Mouse (Mus musculus): ENCODE results near the gene Wwox. TPM values are rescaled to one million over a fixed set of nuclear protein-coding genes. Genes with fewer than 3 reads are reported as not detected.

Gene Wwox
- polyA plus RNA-seq, 1 experiment from 2014 or later: 10.6 TPM

DNA sequence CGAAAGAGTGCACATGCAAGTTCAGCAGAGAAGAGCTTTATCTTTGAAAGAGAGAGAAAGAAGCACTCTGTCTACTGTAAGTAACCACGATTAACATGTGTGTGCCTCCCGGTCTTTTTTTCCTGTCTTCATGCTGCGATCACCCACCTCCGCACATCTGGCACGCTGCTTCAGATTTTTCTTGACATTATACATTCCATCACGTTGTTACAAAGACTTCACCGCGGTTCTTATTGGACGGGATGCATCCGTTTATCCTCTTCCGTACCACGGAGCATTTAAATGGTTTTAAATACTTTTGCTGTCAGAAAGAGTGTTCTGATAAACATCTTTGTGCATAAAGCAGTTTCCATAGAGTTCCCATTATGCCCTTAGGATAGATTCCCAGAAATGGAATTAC is 816.1 kb downstream of the Wwox start:
- H3K36me3 ChIP-seq: no peaks in the 10 kb centered on the region
- H3K4me3 ChIP-seq: no peak overlapping the region
- no peaks in the 10 kb centered on the region for H3K9me3 ChIP-seq (replicated peaks)
- no peak overlapping the region for H3K27ac ChIP-seq (replicated peaks)
- WGBS: 94% methylated on average over 13 of the region's 13 CpGs
- no peak for DNase-seq (ENCODE audit: low spot score)
- peaks cover 6% of the 10 kb centered on the region; the same call in 1 of the 2 replicates for H3K27me3 ChIP-seq (ENCODE audit: low read depth, poor library complexity, severe bottlenecking)
- H3K4me1 ChIP-seq: peaks cover 8% of the 10 kb centered on the region

DNA sequence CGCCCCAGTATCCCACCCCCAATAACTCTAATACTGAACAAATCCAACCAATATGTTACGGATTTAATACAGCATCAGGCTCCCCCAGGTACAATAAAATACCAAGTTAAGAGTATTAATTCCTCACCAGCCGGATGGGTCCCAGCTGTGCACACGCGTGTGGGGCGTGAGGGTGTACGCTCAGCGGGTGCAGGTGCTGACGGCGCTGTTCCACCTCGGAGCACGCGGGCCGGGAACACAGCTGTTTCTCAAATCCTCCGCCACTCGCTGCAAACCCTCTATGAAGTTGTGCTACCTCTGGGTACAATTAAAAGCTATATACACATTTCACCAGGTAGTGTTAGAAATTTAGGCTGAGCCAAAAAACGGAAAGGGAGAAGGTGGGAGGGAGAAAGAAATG is 818.0 kb downstream of the Wwox start:
- WGBS: 96% methylated on average over 17 of the region's 17 CpGs
- peaks cover 8% of the 10 kb centered on the region for H3K4me1 ChIP-seq
- no peak for DNase-seq (ENCODE audit: low spot score)
- no peak overlapping the region for H3K4me3 ChIP-seq
- no peaks in the 10 kb centered on the region for H3K36me3 ChIP-seq
- H3K27ac ChIP-seq (replicated peaks): no peak overlapping the region
- H3K27me3 ChIP-seq (ENCODE audit: low read depth, poor library complexity, severe bottlenecking): no peaks in the 10 kb centered on the region
- no peaks in the 10 kb centered on the region for H3K9me3 ChIP-seq (replicated peaks)

DNA sequence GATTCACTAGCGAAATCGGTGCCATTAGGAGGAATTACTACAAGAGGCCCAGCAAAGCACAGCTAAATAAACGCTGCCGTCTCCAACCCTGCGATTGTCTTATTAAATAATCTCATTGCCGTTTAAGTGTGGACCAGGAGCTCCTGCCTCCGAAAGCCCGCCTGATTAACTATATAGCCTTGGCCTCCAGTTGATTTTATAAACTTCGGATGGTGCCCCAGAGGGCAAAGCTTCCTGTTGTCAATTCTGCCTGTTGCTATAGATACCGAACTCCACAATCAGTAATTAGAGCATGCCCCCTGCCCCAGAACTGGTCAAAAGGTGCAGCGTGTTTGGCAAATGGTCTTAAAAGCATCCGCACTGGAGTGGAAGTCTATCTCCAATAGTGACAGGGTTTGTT is 820.4 kb downstream of the Wwox start:
- Histone ChIP-seq H3K4me3 (no peak overlapping the region), H3K36me3 (no peaks in the 10 kb centered on the region), H3K4me1 (peaks cover 8% of the 10 kb centered on the region), H3K9me3 (replicated peaks) (no peaks in the 10 kb centered on the region; the same call in 1 of the 2 replicates), H3K27ac (replicated peaks) (no peak overlapping the region), H3K27me3 (ENCODE audit: low read depth, poor library complexity, severe bottlenecking) (no peaks in the 10 kb centered on the region)
- WGBS: 59% methylated on average over 12 of the region's 12 CpGs
- no peak for DNase-seq (ENCODE audit: low spot score)

DNA sequence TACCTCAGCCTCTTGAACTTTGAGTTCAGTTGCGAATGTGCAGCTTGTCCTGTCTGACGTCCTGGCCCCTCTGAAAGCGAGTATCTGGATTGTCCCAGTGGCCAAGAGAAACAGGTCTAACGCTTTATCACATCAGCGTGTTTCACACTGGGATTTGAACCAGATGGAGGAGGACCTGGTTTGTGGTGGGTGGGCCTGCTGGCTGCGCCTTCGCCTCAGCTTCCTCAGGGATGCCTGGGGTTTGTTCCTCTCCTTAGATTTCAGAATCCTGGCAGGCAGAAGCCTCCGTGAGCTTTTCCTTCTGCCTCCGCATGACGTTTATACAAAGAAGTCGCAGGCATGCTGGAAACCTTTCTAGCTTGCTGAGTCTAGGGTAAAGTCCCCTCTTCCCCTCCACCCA is 827.7 kb downstream of the Wwox start:
- 78% methylated on average over 11 of the region's 11 CpGs for WGBS
- H3K36me3 ChIP-seq: no peaks in the 10 kb centered on the region
- H3K4me3 ChIP-seq: no peak overlapping the region
- peaks cover 3% of the 10 kb centered on the region; the same call in 1 of the 2 replicates for H3K4me1 ChIP-seq
- H3K27ac ChIP-seq (replicated peaks): no peak overlapping the region
- no peaks in the 10 kb centered on the region for H3K27me3 ChIP-seq (ENCODE audit: low read depth, poor library complexity, severe bottlenecking)
- no peak for DNase-seq (ENCODE audit: low spot score)
- H3K9me3 ChIP-seq (replicated peaks): no peaks in the 10 kb centered on the region; the same call in 1 of the 2 replicates

DNA sequence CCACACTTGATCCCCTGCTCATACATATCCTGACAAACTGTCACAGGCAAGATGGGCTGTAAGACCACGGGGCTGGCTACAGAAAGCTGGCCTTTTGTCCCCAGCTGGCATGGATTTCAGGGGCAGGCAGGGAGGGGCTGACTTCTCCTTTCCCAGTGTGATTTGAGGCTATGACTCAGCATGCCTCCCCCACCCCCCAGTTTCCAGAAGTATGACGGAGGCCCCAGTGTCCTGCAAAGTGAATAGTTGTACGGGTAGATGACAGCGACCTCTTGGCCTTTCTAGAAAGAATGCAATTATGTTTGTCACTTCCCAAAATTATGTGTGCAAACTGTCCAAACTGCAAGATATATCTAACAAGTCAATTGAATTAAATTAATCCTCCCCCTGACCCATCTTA is 830.1 kb downstream of the Wwox start:
- Histone ChIP-seq H3K4me1 (peaks cover 3% of the 10 kb centered on the region; the same call in 1 of the 2 replicates), H3K9me3 (replicated peaks) (no peaks in the 10 kb centered on the region; the same call in 1 of the 2 replicates), H3K27ac (replicated peaks) (no peak overlapping the region), H3K27me3 (ENCODE audit: low read depth, poor library complexity, severe bottlenecking) (no peaks in the 10 kb centered on the region), H3K36me3 (no peaks in the 10 kb centered on the region), H3K4me3 (no peak overlapping the region)
- 53% methylated on average over 4 of the region's 4 CpGs for WGBS
- DNase-seq (ENCODE audit: low spot score): no peak

DNA sequence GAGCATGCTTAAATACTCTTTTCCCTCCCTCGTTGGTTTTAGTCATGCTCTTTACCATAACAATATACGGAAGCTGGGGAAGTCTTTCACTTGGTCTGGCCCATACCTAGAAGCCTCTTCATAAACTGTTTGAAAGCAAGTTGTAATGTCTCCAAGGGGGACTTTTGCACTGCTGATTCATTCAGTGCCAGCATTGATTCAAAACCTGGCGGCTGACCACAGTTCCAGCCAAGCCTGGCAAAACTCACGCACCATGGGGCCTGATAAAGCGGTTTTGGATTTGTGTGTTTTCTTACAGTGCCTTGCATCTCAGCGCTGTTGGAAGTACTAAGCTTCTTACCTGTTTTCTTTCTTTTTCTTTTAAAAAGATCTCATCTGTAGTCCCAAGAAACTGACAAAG is 834.5 kb downstream of the Wwox start:
- H3K36me3 ChIP-seq: no peaks in the 10 kb centered on the region
- no peak for DNase-seq (ENCODE audit: low spot score)
- WGBS: 79% methylated on average over 6 of the region's 6 CpGs
- peaks cover 10% of the 10 kb centered on the region for H3K4me1 ChIP-seq
- no peaks in the 10 kb centered on the region for H3K9me3 ChIP-seq (replicated peaks)
- H3K27ac ChIP-seq (replicated peaks): no peak overlapping the region
- H3K4me3 ChIP-seq: no peak overlapping the region
- H3K27me3 ChIP-seq (ENCODE audit: low read depth, poor library complexity, severe bottlenecking): no peaks in the 10 kb centered on the region

DNA sequence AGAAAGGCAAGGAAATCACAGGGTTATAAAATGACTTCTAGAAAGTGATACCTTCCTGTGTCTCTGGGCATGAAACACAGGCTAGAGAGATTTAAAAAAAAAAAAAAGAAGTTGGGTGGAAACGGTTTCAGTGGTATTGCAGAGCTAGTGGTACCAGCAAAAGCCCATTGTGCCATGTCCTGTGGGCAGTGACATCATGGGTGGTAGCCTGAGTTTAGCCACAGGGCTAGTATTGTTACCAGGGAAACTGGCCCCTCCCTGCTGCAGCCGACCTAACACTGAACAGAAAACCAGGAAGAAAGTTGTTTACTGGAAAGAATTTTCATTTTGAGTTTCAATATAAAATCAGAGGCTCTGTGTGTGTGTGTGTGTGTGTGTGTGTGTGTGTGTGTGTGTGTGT is 836.8 kb downstream of the Wwox start:
- H3K27ac ChIP-seq (replicated peaks): no peak overlapping the region
- DNase-seq (ENCODE audit: low spot score): no peak
- peaks cover 7% of the 10 kb centered on the region for H3K4me1 ChIP-seq
- H3K36me3 ChIP-seq: no peaks in the 10 kb centered on the region
- no peaks in the 10 kb centered on the region for H3K27me3 ChIP-seq (ENCODE audit: low read depth, poor library complexity, severe bottlenecking)
- H3K9me3 ChIP-seq (replicated peaks): no peaks in the 10 kb centered on the region
- WGBS: 72% methylated on average over 2 of the region's 2 CpGs
- no peak overlapping the region for H3K4me3 ChIP-seq

DNA sequence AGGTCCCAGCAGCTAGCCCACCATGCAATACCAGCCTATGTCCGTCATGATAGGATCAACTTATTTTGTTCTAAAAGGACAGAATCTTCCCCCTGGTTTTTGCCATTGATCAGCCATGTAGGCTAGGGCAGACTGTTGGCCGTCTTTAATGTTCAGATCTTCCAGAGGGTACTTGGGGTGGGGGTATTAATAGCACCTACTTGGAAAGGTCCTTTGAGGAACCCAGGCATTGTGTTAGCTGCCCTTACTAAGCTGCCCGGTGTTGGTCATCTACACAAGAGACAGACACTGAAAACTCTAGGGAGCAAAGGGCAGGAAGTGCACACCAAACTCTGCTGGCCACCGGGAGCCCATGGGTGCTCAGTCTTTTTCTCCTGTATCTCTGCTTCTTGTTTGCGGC is 838.8 kb downstream of the Wwox start:
- peaks cover 7% of the 10 kb centered on the region for H3K4me1 ChIP-seq
- H3K27me3 ChIP-seq (ENCODE audit: low read depth, poor library complexity, severe bottlenecking): no peaks in the 10 kb centered on the region
- H3K9me3 ChIP-seq (replicated peaks): no peaks in the 10 kb centered on the region
- 84% methylated on average over 5 of the region's 5 CpGs for WGBS
- H3K4me3 ChIP-seq: no peak overlapping the region
- DNase-seq (ENCODE audit: low spot score): no peak
- H3K27ac ChIP-seq (replicated peaks): no peak overlapping the region
- H3K36me3 ChIP-seq: no peaks in the 10 kb centered on the region

DNA sequence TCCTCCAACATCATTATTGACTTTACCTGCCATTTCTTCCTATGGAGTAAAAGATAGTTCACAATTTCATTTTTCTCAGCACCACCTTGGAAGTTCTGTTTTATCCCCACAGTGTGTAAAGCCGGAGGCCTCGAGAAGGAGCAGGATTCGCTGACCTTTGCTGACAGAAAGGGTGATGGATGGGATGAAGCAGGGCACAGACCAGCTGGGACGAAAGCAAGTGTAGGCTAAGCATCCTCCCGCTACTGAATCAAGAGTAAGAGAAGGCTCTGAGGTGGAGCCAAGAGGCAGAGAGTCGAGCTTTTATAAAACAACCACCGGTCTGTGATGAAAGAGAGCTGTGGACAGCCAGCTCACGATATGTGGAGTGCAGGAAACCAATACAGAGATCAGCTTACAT is 850.8 kb downstream of the Wwox start:
- DNase-seq (ENCODE audit: low spot score): no peak
- H3K4me1 ChIP-seq: no peaks in the 10 kb centered on the region
- H3K27ac ChIP-seq (replicated peaks): no peak overlapping the region
- H3K9me3 ChIP-seq (replicated peaks): 0 out of 2 replicates have a peak, but pooled peaks cover 4% of the 10 kb centered on the region
- H3K4me3 ChIP-seq: no peak overlapping the region
- WGBS: 83% methylated on average over 8 of the region's 8 CpGs
- H3K36me3 ChIP-seq: no peaks in the 10 kb centered on the region
- H3K27me3 ChIP-seq (ENCODE audit: low read depth, poor library complexity, severe bottlenecking): no peaks in the 10 kb centered on the region

DNA sequence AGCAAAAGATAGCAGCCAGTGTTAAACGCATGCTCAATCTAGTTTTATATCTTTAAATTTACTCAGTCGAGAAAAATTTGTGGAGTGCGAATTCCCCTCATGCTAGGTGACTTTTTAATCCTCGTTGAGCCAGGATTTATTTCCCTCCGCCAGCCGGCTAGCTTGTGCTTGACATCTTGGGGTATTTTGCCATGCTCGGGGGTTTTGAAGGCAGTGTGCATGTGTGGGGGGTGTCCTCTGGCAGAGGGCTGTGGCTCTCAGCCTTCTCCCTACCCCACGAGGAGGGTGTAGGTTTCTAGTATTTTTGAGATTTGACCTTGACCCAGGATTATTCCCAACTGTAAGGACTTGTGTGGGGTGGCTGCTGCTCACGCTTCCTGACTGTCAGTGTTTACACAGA is 857.3 kb downstream of the Wwox start:
- H3K27ac ChIP-seq (replicated peaks): no peak overlapping the region
- no peak overlapping the region for H3K4me3 ChIP-seq
- H3K9me3 ChIP-seq (replicated peaks): no peaks in the 10 kb centered on the region
- WGBS: 75% methylated on average over 9 of the region's 9 CpGs
- no peaks in the 10 kb centered on the region for H3K27me3 ChIP-seq (ENCODE audit: low read depth, poor library complexity, severe bottlenecking)
- peaks cover under 1% of the 10 kb centered on the region; the same call in 1 of the 2 replicates for H3K4me1 ChIP-seq
- H3K36me3 ChIP-seq: no peaks in the 10 kb centered on the region
- no peak for DNase-seq (ENCODE audit: low spot score)

DNA sequence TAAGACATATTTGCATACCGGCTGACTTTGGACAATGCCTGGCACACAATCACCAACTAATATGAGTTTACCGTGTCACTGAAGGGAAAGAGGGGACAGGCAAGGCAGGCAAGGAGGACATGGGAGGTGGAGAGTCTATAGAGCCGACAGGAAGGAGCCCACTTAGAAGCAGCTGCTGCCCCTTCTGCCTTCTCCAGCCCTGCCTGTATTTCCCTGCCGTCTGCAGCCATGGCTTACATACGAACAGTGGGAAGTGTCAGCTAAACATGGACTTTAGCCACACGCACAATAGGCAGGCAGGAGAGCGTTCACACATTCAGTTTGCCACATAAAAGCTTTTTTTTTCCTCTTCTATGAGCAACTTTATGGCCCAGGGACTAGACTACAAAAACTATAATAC is 863.0 kb downstream of the Wwox start:
- Histone ChIP-seq H3K4me3 (no peak overlapping the region), H3K36me3 (no peaks in the 10 kb centered on the region), H3K9me3 (replicated peaks) (no peaks in the 10 kb centered on the region), H3K27ac (replicated peaks) (0 out of 2 replicates have a peak overlapping the region, but pooled peaks have one; percentile 35), H3K4me1 (peaks cover 20% of the 10 kb centered on the region), H3K27me3 (ENCODE audit: low read depth, poor library complexity, severe bottlenecking) (no peaks in the 10 kb centered on the region)
- DNase-seq (ENCODE audit: low spot score): no peak
- 58% methylated on average over 7 of the region's 7 CpGs for WGBS

DNA sequence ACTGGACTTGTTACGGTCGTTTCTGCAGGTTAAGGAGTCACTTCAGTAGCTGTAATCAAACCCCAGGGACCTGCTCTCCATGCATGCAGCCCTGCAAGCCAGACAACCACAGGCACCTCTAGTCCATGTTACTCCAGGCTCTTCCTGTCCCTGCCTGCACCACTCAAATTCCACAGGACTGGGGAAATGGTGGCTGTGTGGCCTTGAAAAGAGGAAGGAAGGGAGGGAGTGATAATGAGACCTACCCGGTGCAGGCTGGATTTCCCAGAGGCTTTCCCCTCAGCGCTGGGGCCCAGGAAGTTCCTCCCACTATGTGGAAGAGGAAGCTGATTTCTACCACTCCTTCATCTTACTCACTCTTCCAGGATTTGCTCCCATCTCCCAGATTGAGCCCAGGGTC is 868.0 kb downstream of the Wwox start:
- Histone ChIP-seq H3K27me3 (ENCODE audit: low read depth, poor library complexity, severe bottlenecking) (no peaks in the 10 kb centered on the region), H3K9me3 (replicated peaks) (no peaks in the 10 kb centered on the region), H3K4me1 (peaks cover 13% of the 10 kb centered on the region), H3K27ac (replicated peaks) (no peak overlapping the region), H3K36me3 (no peaks in the 10 kb centered on the region), H3K4me3 (no peak overlapping the region)
- DNase-seq (ENCODE audit: low spot score): no peak
- 68% methylated on average over 4 of the region's 4 CpGs for WGBS

DNA sequence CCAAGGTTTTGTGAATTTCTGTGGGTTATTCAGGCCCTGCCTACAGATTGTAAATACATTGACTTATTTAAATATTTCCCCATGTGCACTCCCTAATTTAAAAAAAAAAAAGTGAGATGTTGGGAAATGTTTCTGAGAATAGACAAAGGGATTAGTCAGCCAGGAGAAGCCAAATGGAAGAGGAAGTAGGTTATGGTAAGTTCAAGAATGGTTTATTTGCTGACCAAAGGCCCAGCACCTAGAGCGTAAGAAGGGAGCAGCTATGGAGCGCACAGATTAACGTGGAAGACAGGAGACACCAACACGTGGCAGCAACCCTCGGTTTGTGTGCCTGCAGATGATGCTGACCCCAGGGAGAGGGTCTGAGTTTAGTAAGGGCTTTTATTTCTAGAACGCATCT is 871.5 kb downstream of the Wwox start:
- Histone ChIP-seq H3K36me3 (no peaks in the 10 kb centered on the region), H3K9me3 (replicated peaks) (no peaks in the 10 kb centered on the region), H3K4me3 (no peak overlapping the region), H3K4me1 (no peaks in the 10 kb centered on the region), H3K27me3 (ENCODE audit: low read depth, poor library complexity, severe bottlenecking) (no peaks in the 10 kb centered on the region), H3K27ac (replicated peaks) (no peak overlapping the region)
- DNase-seq (ENCODE audit: low spot score): no peak
- WGBS: 92% methylated on average over 6 of the region's 6 CpGs

DNA sequence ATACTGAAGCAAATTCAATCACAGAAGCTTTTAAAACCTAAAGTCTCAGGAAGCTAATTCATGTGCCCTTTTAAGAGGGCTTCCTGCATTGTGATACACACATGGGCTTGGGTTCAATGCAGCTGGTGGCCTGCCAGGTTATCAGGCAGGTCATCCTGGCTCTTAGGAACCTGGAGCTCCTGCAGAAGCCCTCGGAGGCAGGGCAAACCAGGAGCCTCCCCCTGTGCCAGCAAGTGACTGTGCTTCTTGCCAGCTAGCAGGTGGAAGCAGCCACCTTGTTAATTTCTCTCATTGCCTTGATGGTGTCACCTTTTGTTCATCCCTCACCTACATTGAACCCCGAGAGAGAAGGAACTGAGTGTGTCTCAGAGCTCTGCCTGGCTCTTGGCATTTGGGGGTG is 872.9 kb downstream of the Wwox start:
- H3K9me3 ChIP-seq (replicated peaks): no peaks in the 10 kb centered on the region
- DNase-seq (ENCODE audit: low spot score): no peak
- no peak overlapping the region for H3K27ac ChIP-seq (replicated peaks)
- H3K4me1 ChIP-seq: no peaks in the 10 kb centered on the region
- no peaks in the 10 kb centered on the region for H3K36me3 ChIP-seq
- H3K27me3 ChIP-seq (ENCODE audit: low read depth, poor library complexity, severe bottlenecking): no peaks in the 10 kb centered on the region
- WGBS: 82% methylated on average over 2 of the region's 2 CpGs
- H3K4me3 ChIP-seq: no peak overlapping the region

Measured in midbrain, embryonic 10.5 days (tissue).